ENCODE assay signal across 1 mouse cellular context in genomic region chr9:20828127-20828526, GRCm38 (mm10).
TF ChIP-seq lines count a peak whose summit lies in the region.

No protein-coding gene starts in this region.

TF ChIP-seq in MEL, 35 proteins besides CTCF, POLR2A, EP300 and RAD21 (continued from another document):
- TF ChIP-seq POLR2AphosphoS2 (IDR thresholded peaks at IDR 0.05; ENCODE audit: low read length): no peak
